Mouse (Mus musculus): Measurements from ENCODE around the gene Gm8300.
"Not testable (repeated sequence)": the region's sequence is repeated elsewhere in the genome, so short reads cannot be mapped to it uniquely, and the experiment has no call there.

The Gm8300 gene

DNA sequence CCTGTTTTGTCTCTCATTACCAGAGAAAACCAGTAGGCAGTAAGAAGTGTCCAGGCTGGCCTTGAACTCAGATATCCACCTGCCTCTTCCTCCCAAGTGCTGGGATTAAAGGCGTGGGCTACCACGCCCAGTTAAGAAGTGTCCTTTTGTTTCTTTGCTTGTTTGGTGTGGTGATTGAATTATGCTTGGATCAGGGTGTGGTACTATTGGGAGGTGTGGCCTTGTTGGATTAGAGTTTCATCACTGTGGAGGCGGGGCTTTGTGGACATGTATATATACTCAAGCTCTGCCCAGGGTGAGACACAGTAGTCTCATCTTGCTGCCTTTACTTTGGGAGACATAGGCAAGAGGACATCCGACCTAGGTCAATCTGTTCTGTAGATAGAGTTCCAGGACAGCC lies at the start of gene Gm8300:
TSS of gene Gm8300 (plus strand) at position 301 of the 400 bp plus-strand sequence.
- not testable (repeated sequence) for DNase-seq

GRCm38 (mm10) chr12:87464678-87465297 lies 49.3 kb upstream of the Gm8300 start:
- no peak for DNase-seq

GRCm38 (mm10) chr12:87470263-87471136 lies 43.6 kb upstream of the Gm8300 start:
- no peak for DNase-seq

- peak; percentile 26 for DNase-seq
Measured at GRCm38 (mm10) chr12:87471421-87471963, 42.6 kb upstream of the Gm8300 start.

DNA sequence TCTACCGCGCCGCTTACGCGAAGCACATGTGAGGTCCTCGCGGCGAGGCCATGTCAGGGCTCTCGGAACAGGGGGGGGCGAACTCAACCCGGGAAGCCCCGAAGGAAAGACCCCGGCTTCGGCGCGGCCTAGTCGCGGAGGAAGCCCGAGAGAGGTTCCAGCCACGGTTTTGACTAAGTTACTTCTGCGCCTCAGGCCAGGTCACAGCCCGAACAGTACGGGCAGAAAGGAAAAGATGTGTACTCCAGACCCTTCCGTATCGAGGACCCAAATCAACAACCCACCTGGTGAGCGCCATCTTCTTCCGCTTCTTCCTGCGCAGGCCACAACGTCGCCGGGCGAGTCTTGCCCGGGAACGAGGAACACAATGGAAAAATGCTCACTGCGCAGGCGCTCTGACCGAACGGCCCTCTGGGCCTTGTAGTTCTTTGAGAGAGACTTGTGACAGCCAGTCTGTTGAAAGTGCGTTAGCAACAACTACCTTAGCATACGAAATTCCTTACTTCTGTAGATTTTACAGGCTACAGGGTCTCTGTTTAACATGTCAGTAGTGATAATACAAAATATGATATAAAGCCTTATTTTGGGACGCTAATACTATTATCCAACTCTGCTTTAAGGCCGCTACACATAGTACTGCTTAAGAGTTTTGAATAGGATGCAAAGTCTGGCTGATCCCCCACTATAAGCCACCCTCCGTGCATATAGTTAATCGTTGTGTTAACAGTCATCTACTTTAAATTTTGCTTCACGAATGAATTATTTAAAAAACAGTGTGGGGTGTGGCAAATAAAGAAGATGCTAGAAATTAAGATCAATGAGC lies 41.9 kb upstream of the Gm8300 start, which contains the start of gene Snw1:
TSS of gene Snw1 (minus strand) at position 311 of the 823 bp plus-strand sequence.
- peak; percentile 96 for DNase-seq

DNA sequence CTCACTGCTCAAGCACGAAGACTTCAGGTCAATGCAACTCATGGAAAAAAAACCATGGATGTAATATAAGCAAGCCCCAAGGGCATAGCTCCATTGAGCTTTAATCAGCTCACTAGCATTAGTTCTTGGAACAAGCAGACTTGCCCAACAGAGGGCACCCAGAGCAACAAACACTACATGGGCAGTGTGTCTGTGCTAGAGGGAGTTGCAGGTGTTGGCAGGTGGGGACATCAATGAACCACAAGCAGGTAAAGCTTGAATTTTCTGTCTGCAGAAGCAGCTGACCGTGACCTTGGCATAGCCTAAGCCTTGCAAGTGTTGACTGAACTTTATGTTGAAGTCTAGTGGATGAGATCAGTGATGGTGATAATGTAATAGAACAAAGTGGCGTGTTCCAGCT lies 39.4 kb upstream of the Gm8300 start:
- no peak for DNase-seq

- DNase-seq, result not testable (repeated sequence)
Measured at GRCm38 (mm10) chr12:87482482-87482881, 31.6 kb upstream of the Gm8300 start.

DNA sequence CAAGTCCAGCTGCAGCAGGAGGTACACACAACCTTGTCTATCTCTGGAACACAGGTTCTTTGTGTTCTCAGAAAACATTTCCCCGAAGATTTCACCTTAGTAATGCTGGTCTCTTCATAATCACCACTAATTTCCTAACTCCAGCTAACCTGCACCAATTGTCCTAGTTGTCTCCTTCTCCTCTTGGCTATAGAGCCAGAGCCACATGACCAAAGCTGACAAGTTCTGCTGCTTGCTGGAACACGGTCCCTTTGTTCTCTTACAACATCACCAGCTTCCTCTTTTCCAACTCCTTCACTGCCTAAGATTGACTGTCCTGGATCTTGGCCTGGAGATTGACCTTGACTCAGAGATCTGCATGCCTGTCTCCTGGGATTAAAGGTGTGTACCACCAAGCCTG lies 25.4 kb upstream of the Gm8300 start:
- not testable (repeated sequence) for DNase-seq

DNA sequence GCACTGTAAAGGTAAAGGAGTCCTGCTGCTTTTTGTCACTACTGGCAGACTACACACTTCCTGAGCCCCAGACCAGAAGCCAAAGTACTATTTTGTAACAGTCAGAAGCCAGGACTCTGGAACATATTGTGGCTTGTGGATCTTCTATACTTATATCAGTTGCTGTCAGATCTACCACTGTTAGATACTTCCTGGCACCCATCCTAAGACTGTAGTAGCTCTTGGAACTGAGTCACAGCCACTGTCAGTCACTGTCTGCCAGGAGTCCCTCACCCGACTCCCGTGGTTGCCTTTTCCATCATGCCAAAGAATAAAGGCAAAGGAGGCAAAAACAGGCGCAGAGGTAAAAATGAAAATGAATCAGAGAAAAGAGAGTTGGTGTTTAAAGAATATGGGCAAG lies 19.7 kb upstream of the Gm8300 start, which contains the start of gene Gm5788:
TSS of gene Gm5788 (plus strand) at position 301 of the 400 bp plus-strand sequence.
- DNase-seq, result not testable (repeated sequence)

- peak; percentile 2 for DNase-seq
Measured at GRCm38 (mm10) chr12:87519616-87520015, 5.5 kb downstream of the Gm8300 start.

DNA sequence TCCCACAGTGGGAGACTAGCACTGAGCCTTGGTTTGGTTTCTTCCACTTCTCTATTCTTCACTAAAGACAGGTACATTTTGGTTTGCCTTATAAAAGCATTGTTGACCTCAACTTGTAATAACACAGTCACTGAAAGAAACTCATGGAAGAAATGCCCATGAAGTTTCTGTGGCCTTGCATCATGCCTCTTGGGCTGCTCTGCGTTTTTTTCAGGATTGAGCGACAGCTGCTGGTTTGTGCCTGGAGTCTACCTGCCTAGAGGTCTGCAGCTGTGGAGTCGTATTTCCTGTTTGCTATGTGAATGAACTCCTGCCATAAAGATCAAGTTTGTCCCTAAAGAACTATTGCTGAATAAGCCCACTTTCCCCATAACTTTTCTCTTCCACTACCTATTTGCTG lies 29.8 kb downstream of the Gm8300 start:
- DNase-seq, result no peak

- DNase-seq, result not testable (repeated sequence)
Measured at GRCm38 (mm10) chr12:87550628-87551027, 36.5 kb downstream of the Gm8300 start.

Measured in kidney, postnatal 14 days (tissue).